Mouse (Mus musculus): Measurements from ENCODE around the gene Gm11361.

The Gm11361 gene

GRCm38 (mm10) chr13:28257228-28257627, at the start of gene Gm11361:
Gm11361 (plus strand) TSS chr13:28257528.
- no peak for DNase-seq (ENCODE audit: low read depth)

DNA sequence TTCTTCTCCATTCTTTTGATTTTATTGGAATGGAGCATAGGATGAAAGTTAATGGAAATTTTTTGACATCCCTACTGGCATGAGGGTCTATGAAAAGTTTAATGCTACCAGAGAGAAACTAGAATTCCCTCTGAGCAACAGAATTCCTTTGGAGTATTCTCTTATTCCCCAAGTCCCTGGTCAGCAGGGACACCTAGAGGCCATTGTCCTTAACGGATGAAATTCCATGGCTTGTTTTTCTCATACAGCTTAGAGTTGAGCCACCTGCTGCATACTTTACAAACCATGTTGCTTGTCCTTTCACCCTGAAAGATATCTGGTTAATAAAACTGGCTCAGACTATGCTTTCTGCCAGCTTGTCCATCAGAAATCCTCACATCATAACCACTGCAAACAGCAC, 7.1 kb downstream of the Gm11361 start:
- DNase-seq (ENCODE audit: low read depth) = no peak

- DNase-seq (ENCODE audit: low read depth) = no peak
These were observed 30.0 kb downstream of the Gm11361 start for GRCm38 (mm10) chr13:28287368-28287767.

GRCm38 (mm10) chr13:28294272-28294671, 36.9 kb downstream of the Gm11361 start:
- DNase-seq (ENCODE audit: low read depth) = no peak

- DNase-seq (ENCODE audit: low read depth) = no peak
These were observed 37.5 kb downstream of the Gm11361 start for GRCm38 (mm10) chr13:28294757-28295361.

DNA sequence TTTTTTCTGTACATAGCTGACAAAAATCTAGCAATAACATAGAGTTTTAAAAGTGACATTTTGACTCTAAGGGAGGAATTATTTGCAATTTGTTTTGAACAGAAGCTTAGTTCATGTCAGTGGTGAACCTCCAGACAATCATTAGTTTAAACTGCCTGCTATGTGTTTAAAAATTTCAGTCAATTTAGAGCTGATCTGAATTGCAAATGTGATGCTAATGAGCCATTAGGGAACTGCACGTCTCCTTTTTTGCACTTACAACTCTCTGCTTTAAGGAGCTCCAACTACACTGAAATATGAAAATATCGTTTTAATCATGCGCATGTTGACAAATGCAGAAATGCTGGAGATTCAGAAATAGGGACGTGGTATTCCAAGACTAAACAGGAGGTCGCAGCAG, 38.2 kb downstream of the Gm11361 start:
- no peak for DNase-seq (ENCODE audit: low read depth)

DNA sequence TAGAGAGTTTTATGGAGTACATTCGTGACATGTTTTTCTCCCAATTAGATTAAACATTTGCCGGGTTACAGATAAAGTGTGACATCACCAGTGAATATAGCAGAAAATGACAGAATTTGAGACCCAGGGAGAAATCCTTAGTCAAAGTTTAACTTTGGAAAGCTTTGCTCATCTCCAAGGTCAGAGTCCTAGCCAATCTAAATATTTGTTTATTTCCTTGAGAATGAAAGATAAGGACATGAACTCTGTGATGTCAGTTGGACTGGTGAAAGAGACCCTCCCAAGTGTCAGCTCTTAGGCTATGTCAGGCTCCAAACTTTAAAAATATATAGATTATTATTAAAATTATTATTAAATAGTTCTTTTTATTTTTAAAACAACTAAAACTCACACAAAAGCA, 39.8 kb downstream of the Gm11361 start:
- DNase-seq (ENCODE audit: low read depth) = no peak

DNA sequence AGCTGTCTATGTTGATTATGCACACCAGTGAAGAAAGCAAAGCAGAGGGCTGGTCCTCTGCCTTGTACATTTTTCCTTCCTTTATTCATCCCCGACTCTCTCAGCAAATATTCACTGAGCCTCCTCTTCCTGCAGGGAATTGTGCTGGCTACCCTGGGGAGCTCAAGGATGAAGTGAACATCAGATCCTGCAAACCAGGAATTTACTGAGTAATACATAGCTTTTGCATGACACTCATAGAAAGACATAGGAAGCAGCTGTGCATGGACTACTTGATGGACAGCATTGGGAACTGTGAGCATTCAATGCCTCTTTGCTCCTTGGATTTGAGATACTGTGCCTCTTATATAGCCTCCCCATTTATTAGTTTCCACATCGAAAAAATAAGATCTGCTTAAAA, 40.2 kb downstream of the Gm11361 start:
- DNase-seq (ENCODE audit: low read depth) = no peak

Data from c-Kit-positive CD71-positive TER-119-negative erythroid progenitor cells, embryonic 14.5 days (primary cell).